Mouse (Mus musculus): Measurements from ENCODE around the gene Gm16430.
"Not testable (repeated sequence)": the region's sequence is repeated elsewhere in the genome, so short reads cannot be mapped to it uniquely, and the experiment has no call there.

Gm16430 gene

GRCm38 (mm10) chrX:54621911-54622310 lies at the start of gene Gm16430:
Gene Gm16430, plus strand, starts transcription at chrX:54622211.
- not testable (repeated sequence) for DNase-seq (ENCODE audit: low spot score in 2 of 2)
